Mouse (Mus musculus) ES-Bruce4 (cell line): Measurements from ENCODE around the gene Sptbn4.

Experiments
- CTCF ChIP-seq: IDR thresholded peaks from one replicate; pipeline ENCODE4 v1.8.1; 2011; ENCODE audit warnings: low read depth, low read length
- EP300 ChIP-seq: IDR thresholded peaks from 2 replicates; pipeline ENCODE4 v1.6.1; 2011; ENCODE audit warnings: low read depth, low read length; ENCODE audit not compliant: insufficient read depth
- POLR2A ChIP-seq: IDR thresholded peaks from one replicate; pipeline ENCODE4 v1.8.1; 2011; ENCODE audit warnings: low read length; ENCODE audit not compliant: insufficient read depth

- peak; percentile 38 for TF ChIP-seq CTCF
- TF ChIP-seq POLR2A: no peak
- TF ChIP-seq EP300: peak; percentile 4; the same call in 1 of the 2 replicates
Observed at GRCm38 (mm10) chr7:27474490-27474954, 27.0 kb upstream of the Sptbn4 start.
